Mouse (Mus musculus): ENCODE measurements at regions not wholly inside any gene's neighbourhood (a gene's known extent, or its start where the extent isn't known, plus 50 kb on each side); places are given as distances from the start of the nearest gene placed in this dataset.
"Not testable (repeated sequence)": the region's sequence is repeated elsewhere in the genome, so short reads cannot be mapped to it uniquely, and the experiment has no call there.

DNA sequence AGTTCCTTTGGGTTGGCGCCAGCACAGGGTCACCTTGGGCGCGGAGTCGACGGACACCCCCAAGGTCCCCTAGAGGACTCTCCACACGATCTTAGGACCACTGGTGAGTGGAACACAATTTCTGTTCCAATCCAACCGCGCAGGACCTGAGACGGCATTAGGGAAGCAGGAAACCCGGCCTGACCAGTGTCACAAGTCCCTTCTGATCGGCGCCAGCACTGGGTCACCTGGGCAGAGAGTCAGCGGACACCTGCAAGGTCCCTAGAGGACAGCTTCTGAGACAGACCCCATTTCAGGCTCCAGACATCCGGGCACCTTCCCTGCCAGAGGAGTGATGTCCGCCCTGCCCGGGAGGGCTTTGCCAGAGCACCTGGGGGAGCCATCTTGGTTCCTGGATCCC lies 74.2 kb upstream of the Cdh13 start:
- DNase-seq (ENCODE audit: low spot score) = not testable (repeated sequence)

DNA sequence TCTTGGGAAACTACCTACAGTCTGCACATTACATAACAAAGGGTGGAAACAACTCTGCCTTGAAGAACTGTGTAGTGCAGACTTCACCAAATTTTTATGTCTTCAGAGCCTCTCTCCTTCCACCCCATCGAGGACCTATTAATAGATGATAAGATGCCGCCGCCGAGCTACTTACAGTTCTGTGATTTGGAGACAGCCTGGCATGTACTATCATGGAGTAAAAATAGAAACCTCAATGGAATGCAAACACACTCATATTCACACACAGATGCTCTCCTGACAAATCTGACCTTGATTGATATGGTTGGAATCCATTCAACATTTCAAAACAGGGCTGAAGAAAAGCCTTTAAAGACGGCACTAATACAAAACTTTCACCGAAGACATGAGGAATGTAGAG lies 92.7 kb upstream of the Cdh13 start:
- no peak for DNase-seq (ENCODE audit: low spot score)

DNA sequence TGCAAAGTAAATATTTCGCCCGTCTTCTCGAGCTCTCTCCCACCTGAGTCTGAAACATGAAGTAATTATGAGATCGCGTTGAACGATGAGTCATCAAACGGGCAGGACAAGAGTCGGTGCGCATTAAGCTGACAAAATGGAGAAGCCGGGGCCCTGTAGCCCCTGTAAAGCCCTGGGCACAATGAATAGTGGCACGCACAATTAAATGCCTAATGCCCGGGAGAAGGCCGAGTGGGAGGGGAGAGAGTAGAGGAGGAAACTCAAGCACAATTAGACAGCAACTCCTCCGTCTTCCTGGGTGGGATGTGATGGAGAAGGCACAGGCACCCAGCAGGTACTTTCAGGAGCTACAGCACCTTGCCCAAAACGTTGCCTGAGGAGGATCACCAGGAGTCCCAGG lies 94.3 kb upstream of the Cdh13 start:
- no peak for DNase-seq (ENCODE audit: low spot score)

DNA sequence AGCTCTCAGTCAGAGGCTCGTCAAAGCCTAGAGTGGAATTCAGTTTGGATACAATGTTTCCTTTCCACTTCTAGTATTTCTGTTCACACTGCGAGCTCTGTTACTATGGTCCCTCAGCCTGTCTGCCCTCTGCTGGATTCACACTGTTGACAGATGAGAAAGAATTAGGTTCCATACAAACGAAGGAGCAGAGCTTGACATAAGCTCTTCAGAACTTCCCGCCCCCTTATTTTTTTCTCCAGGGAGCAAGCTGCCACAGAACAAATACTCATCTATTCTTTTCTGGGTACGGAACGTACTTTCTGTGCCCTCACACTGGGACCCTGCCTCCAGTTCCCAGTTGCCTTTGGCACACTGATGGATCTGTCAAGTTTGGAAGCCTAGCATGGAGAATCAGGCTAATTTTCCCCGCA lies 114.5 kb upstream of the Cdh13 start:
- no peak for DNase-seq (ENCODE audit: low spot score)

DNA sequence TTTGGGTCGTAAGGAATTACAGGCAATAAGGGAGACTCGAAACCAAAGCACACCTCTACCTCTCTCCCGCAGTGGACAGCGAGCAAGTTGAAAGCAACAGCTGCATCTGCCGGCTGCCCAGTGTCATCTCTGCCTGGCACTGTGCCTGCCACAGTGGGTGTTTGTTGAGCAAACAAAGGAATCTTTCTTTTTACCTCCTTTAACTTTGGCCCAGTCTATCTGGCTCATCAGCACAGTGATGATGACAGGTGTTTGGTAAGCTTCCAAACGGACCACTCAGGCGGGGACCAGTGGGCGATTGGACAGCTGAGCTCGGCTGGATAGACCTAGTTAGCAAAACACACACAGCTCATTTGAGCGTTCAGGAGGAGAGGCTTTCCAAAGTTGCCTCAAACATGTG lies 121.4 kb upstream of the Cdh13 start:
- no peak for DNase-seq (ENCODE audit: low spot score)

DNA sequence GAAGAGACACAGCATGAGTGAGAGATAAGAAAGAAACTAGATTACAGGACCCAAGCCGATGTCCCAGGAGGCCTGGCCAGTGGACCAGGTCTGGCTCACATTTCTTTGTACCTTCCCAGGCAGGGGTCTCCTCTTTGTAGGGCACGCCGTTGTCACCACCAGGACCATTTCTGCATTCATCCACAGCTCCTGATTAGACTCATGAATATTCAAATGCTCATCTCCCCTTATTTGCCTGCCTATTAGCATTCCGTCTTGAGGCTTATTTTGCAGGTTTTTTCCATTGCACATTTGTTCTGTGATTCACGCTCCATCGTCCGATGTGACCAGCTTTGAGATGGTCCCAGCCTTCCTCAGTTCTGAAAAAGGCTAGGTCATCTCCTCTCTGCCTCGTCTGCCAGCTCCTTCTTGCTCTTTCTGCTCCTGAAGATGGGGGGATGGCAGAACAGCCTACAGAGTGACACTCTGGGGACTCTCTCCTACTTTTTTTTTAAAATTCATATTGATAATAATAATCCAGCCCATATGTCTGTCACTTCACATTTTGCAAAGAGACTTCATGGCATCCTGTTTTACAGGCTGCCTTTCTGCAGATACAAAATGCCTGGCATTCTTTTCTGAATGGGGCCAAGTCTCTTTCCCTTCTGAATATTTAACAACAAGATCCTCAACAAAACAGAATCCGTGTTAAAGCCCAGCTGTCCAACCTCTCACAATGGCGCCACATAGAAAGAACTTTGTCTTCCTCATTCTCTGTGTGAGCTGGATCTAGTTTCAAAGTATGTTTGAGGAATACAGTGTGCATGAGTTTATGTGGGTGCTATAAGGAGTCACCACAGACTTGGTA lies 136.0 kb upstream of the Cdh13 start:
- DNase-seq (ENCODE audit: low spot score) = no peak

DNA sequence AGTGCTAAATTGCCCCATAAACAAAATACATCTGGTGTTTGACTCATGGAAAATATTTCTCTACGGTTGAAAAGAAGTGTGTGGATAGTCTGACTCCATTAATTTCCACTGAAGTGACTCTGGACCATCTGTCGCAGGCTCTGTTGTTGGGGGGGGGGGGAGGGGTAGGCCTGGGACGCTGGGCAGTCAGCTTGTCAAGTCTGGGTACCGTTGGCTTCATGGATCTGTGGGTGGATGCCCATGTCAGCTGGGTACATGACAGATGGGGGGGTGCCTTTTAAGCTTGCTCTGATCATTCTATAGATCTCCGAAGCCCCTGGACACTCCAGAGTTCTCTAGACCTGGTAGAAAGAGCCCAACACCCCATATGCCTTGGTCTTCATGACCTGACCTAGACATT lies 139.0 kb upstream of the Cdh13 start:
- DNase-seq (ENCODE audit: low spot score) = no peak

DNA sequence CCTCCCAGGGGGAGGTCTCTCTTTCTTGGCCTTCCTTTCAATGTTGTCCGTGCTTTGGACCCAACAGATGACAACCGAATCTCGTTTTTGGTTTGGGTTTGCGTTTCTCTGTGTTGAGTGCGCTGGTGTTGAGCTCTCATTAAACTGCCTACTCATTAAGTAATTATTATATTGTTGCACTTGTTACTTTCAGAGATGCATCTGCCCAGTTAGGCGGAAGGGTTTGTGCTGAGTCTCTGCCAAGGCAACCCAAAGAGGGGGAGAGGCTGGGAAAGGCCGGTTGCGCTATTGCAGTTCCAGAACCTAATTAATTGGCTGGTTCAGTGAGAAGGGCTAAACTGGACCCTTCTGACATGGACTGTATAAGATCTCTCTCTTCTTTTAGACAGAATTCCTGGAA lies 141.2 kb upstream of the Cdh13 start:
- no peak for DNase-seq (ENCODE audit: low spot score)

DNA sequence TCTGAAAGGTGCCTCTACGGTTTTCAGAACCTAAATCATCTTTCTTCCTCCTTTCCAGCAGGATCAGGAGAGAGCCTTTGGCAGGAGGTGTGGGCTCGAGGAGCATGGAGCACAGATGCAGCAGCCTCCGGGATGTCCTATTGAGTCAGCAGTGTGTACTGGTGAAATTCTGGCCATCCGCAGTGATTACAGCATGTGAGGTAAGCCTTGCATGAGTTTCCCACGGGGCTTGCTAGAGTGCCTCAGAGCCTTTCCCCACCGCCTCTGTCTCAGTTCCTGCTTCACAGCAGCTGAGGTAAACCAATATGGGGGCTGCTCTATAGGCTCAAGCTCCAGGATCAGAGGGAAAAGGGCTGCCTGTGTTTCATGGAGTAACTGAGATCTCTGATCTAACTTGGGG lies 143.6 kb upstream of the Cdh13 start:
- no peak for DNase-seq (ENCODE audit: low spot score)

DNA sequence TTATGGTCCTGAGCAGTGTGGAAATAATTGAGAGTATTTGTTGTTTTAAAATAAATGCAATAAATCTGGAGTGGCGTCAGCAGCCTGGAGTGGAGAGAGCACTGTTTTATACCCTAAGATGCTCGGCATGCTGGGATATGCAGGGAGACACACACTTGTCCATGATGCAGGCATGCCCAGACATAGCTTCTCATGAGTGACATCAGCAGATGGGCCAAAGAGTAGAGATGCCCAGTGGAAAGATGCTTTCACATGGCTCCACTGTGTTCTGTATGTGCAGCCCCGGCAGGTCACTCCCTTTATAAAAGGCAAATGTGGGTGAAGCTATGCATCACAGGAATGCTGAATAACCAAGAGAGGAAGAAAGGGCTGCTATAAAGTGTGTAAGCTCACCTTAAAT lies 145.7 kb upstream of the Cdh13 start:
- no peak for DNase-seq (ENCODE audit: low spot score)

DNA sequence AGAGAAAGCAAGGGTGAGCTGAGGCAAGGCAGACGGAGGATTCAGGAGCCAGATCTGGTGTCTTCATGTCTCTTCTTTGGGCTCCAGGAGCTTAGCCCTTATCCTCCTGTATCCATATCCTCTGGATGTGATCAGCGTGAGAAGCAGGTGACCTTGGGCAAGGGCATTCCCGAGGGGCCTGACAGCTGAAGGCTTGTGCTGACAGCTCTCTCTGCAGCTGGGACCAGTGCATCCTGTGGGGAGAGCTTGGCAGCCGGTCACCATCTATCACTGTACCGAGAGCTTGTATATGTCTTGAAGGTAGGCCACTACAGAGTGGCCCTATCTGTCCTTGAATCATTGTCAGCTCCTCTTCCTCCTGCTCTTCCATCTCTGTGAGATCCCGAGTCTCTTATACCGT lies 158.5 kb upstream of the Cdh13 start:
- no peak for DNase-seq (ENCODE audit: low spot score)

DNA sequence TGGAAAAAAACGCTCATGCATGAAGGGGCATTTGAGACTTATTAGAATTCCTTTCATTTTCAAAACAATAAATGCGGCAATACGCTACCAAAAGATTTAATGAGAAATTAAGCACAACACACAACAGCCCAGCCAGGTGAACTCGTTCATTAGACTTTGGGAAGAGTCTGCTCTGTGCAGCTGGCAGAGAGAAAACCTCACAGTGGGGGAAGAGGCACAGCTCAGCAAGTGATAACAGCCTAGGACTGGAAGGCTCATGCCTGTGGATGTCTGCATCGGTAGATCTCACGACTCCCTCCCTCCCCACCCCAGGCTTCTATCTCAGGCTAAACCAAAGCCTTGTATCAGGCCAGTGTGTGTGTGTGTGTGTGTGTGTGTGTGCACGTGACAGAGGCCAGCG lies 169.3 kb upstream of the Cdh13 start:
- no peak for DNase-seq (ENCODE audit: low spot score)

DNA sequence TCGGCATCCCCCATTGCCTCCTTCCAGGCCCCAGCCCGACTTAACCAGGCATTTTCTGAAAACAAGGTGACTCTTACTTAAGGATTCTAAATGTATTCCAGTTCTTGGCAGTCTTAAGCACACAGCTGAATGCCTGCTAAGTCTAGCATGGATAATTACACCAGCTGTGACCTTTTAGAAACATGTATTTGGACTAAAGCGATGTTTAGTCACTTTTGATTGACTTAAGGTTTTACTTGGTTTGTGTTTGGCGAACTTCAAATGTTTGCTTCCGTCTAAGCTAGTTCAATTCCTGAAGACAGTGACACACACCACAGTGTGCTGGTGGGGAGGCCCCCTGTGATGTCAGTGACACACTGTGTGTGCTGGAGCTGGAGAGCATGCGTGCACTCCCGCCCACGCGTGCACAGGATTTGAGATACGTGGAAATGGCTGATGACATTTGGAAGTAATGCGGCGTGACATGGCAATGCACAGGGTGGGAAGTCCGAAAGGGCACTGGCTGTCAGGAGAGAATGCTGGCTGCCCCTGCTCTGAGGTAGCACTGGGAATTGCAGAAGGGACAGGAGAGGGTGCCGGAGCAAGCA lies 179.0 kb upstream of the Cdh13 start:
- DNase-seq (ENCODE audit: low spot score) = no peak

DNA sequence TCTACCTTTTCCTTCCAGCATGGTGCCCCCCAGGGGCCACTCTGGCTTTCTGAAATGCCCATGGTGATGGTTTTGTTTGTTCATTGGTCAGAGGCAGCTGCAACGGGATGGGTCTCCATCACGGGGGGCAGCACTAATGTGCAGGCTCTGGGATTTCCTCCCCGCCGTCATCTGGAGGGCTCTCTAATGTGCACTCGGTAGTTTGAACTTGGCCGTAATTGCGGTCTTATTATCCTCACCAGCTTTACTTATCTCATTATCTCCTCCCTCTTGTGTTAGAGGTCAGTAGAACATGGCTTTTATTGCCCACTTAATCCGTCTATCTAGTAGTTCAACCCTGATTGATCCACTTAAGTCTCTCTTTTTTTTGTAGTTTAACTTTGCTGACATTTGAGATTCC lies 182.2 kb upstream of the Cdh13 start:
- DNase-seq (ENCODE audit: low spot score) = no peak

DNA sequence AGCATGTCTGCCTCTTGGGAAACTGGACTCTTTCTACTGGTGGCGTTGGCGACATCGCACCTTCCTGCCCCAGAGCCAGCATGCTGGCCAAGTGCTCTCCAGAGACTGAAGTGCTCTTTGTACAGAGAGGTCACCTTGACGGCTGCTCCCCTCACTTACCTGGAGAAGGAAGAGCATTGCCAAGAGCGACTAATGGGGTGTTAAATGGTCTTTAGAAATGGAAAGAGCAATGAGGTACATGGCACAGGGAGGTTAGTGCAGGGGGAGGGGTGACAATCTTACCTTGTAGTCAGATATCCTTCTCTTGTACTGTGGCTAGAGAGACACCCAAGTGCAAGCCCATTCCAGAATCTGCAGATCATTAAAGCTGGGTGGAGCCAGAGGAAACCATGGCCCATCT lies 220.8 kb upstream of the Cdh13 start:
- DNase-seq (ENCODE audit: low spot score) = no peak

DNA sequence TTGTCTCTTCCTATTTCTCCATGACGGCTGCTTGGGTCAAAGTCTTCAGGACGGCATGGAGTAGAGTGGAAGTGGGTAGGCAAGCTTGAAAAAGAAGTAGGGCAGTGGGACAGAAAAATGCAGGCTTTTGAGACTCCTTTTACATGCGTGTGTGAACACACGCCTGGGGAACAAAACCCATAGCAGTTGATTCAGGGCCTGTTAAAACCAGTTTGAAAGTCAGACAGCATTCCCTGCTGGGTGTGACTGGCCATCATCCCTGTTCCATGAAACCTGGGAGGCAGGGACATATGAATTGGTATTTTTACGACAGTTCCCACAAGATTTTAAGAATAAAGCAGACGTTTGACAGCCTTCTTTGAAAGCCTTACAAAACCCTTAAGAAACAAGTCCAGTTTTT lies 226.8 kb upstream of the Cdh13 start:
- no peak for DNase-seq (ENCODE audit: low spot score)

DNA sequence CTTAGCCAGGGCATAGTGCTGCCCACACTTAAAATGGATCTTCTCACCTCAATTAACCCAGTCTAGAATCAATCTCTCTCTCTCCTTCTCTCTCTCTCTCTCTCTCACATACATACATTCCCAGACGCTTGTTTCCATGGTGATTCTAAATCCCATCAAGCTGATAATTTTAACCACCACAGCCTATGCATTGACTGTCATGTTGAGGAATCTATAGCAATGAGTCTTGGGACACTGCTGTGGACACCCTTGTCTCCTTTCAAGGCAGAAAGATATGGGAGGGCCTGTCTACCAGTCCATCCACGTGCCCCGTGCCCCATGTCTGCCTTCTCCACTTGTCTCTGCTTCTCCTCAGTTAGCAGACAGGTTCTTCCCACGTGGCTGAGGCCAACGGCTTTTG lies 228.0 kb upstream of the Cdh13 start:
- no peak for DNase-seq (ENCODE audit: low spot score)

DNA sequence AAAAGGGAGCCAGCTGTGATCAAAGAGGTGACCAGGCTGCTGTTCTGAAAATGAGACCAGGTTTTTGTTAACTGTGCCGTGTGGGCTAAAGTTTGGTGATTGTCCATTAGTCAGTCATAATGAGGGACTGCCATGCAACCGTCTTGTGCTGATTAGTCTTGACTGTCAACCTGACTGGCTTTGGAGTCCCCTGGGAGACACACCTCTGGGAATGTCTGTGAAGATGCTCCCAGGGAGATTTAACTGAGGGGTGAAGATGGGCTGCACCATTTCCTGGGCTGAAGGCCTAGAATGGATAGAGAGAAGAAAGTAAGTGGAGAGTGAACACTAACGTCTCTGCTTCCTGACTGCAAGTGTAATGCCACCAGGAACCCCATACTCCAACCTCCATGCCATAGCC lies 233.1 kb upstream of the Cdh13 start:
- DNase-seq (ENCODE audit: low spot score) = no peak

DNA sequence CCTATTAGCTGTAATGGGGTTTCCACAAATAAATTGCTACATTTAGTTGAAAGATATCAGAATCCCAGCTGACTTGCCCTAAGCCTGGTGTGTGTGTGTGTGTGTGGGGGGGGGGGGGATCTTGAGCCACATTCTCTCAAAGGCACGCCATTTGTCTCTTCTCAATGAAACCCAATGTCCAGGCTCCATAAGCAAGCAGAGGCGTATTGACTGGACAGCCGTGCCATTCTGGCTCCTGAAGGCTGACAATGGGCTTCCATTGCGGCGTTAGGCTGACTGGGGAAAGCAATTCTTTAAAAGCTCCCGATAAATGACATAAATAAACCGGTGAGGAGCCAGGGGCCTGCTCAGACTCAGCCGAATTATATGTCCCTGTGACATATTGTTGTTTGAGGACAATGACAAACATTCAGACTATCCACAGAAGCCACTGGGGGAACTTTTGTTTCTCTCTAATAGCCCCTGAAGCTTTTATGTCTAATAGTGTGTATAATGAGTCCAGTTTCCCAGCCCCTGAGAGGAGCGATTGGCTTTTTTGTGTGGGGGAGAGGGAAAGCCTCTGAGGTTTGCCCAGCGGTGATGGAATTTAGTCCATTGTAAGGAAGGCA lies 240.6 kb upstream of the Mphosph6 start:
- DNase-seq (ENCODE audit: low spot score) = no peak

DNA sequence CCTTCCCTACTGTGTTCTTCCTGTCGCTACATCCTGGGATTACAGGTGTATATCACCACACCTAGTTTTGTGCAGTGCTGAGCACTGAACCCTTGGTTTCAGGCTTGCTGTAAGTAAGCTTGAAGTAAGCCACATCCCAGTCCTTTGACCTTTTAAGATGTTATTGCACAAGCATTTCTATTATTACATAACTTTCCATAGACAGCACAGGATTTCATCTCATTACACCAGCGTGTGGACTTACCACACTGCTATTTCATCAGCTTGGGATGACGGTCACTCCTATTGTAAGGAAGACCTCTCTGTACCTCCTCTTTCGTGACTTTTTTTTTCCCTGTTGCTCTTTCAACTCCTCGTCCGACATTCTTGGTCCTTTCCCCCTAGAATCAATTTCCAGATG lies 239.5 kb upstream of the Mphosph6 start:
- no peak for DNase-seq (ENCODE audit: low spot score)

DNA sequence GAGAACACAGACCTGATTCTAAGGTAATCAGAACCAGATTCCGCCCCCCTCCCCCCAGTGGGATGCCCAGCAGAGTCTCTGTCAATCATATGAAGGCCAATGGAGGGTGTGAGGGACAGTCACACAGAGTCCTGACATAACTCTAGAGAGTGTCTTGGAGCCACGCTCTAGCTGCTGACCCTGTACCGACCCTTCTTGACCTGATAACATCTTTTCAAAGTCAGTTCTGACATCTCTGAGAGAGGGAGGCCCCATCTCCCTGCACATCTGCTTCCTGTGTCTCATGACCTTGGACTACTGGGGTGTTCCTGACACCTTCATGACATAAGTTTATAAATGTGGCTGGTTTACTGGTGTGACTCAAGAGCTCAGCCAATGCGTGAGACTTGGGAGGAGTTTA lies 236.1 kb upstream of the Mphosph6 start:
- DNase-seq (ENCODE audit: low spot score) = no peak

DNA sequence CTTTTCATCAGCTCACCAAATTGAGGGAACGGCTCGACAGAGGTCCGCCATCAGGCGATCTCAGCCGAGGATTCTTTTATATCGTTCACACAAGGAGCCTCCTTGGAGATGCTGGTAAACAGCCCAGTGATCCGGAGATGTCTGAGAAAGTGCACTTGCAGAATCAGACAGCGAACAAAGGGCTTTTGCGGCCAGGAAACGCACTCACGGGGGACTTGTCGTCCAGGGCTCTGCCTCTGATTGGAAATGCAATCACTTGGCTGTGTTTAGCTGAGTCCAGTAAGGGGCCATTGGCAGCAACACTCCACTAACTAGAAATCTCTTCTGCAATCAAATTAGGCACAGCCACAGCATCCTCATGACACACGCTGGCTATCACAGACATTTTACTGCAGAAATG lies 232.3 kb upstream of the Mphosph6 start:
- DNase-seq (ENCODE audit: low spot score) = no peak

DNA sequence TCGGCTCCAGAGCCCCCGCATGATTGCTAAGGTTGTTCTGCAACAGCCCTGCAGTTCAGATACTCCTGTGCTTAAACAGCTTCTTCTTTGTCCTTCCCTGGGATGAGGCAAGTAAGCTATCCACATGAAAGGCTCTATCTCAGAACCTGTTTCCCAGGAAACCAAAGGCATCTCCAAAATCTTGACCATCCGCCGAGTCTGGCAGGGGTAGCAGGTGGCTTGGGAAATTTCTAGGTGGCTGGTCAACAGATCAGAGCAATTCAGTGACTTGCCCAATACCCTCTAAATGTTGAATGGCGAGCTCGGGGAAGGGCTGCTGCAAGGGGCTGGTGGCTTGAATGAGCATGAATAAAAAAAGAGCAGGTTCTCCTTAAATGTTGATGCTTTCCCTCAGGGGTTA lies 229.7 kb upstream of the Mphosph6 start:
- DNase-seq (ENCODE audit: low spot score) = no peak
